Comparison of ENCODE assay signal across 8 mouse cellular contexts in the genomic region with DNA sequence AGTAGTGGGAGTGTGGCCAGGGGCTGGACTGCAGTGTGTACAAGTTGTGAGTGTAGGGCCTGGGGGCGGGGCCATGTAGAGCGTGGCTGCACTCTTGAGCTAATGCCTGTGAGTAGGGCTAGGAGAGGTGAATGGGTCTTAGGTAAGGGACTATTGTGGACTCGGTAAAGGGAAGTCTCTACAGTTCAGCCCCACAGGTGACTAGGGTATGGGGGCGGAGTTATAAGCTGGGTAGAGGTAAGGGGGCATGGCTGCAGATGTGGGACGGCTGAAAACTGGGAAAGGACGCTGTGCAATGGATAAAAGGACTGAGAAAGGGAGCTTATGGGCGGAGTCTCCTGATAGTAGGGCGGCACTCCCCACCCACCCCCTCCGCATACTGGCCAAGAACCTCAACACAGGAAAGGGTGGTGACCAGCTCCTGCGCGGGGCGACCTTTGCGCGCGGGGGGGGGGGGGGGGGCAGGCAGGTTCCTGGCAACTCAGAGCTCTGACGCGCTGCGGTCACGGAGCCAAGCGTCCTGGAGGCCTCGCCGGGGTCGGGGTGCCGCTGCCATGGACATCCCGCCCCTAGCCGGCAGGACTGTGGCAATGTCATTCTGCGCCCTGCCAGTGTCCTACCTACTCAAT. TPM values are rescaled to one million over a fixed set of nuclear protein-coding genes. Genes with fewer than 3 reads are reported as not detected.
A peak's percentile ranks its signal among the peaks of the same experiment; 100 is the strongest.
DNase-seq lines count a peak whose midpoint lies in the region; ATAC-seq and TF ChIP-seq lines count a peak whose summit lies in the region.

A gene (plus strand): TSS at position 484 of the 629 bp plus-strand sequence.

- H3K4me2 ChIP-seq in intestine, embryonic 16.5 days (ENCODE audit: low read depth, low read length): peak within 1 kb of the TSS; percentile 54
- peak within 1 kb of the TSS; percentile 65 for H3K4me2 ChIP-seq in liver, embryonic 15.5 days
- H3K4me2 ChIP-seq in neural tube, embryonic 15.5 days: peak within 1 kb of the TSS; percentile 39

- no peaks in the 10 kb centered on the region for H3K9me3 ChIP-seq in E14TG2a.4 (ENCODE audit: low read length)
- no peaks in the 10 kb centered on the region for H3K9me3 ChIP-seq in intestine, embryonic 16.5 days (ENCODE audit: control insufficient read depth, low read length)
- H3K9me3 ChIP-seq in liver, embryonic 15.5 days (replicated peaks): no peaks in the 10 kb centered on the region
- H3K9me3 ChIP-seq in neural tube, embryonic 15.5 days (replicated peaks): no peaks in the 10 kb centered on the region

- peak within 1 kb of the TSS; percentile 68 for H3K9ac ChIP-seq in intestine, embryonic 16.5 days (ENCODE audit: low read depth, low read length)
- no peak within 1 kb of the TSS for H3K9ac ChIP-seq in liver, embryonic 15.5 days
- H3K9ac ChIP-seq in neural tube, embryonic 15.5 days (replicated peaks): no peak within 1 kb of the TSS

- H3K4me3 ChIP-seq in E14TG2a.4 (replicated peaks; ENCODE audit: low read length): peak within 1 kb of the TSS; percentile 75
- peak within 1 kb of the TSS; percentile 46 for H3K4me3 ChIP-seq in intestine, embryonic 16.5 days (ENCODE audit: low read length)
- peak within 1 kb of the TSS; percentile 29 for H3K4me3 ChIP-seq in liver, embryonic 15.5 days (replicated peaks)
- H3K4me3 ChIP-seq in neural tube, embryonic 15.5 days (replicated peaks): no peak within 1 kb of the TSS

- ATAC-seq in intestine, embryonic 16.5 days: peak; percentile 87
- peak; percentile 71 for ATAC-seq in liver, embryonic 15.5 days (ENCODE audit: insufficient read depth)
- ATAC-seq in neural tube, embryonic 15.5 days (ENCODE audit: low FRiP score): peak; percentile 64

- 13% methylated on average over 23 of the region's 27 CpGs for WGBS in intestine, embryonic 16.5 days
- WGBS in liver, embryonic 15.5 days (ENCODE audit: insufficient replicate concordance): 11% methylated on average over 22 of the region's 27 CpGs
- 15% methylated on average over 19 of the region's 27 CpGs for WGBS in neural tube, embryonic 15.5 days

- DNase-seq in c-Kit-positive CD71-positive TER-119-negative erythroid progenitor cells, embryonic 14.5 days (ENCODE audit: low read depth): peak; percentile 27
- peak; percentile 59 to 62 for DNase-seq in heart, adult 18-20 months
- no peak for DNase-seq in spleen, adult 18-20 months
- no peak for DNase-seq in frontal cortex, adult 2 months (ENCODE audit: extremely low spot score in 1 of 2, low spot score in 1 of 2)

- H3K27ac ChIP-seq in intestine, embryonic 16.5 days (ENCODE audit: low read length): peak within 1 kb of the TSS; percentile 85
- H3K27ac ChIP-seq in liver, embryonic 15.5 days (replicated peaks): no peak within 1 kb of the TSS
- no peak within 1 kb of the TSS for H3K27ac ChIP-seq in neural tube, embryonic 15.5 days (replicated peaks)

- peaks cover 14% of the 10 kb centered on the region for H3K4me1 ChIP-seq in E14TG2a.4 (replicated peaks; ENCODE audit: low read depth, low read length)
- peaks cover 7% of the 10 kb centered on the region for H3K4me1 ChIP-seq in intestine, embryonic 16.5 days (ENCODE audit: control insufficient read depth, insufficient read depth, low read length)
- peaks cover 14% of the 10 kb centered on the region for H3K4me1 ChIP-seq in liver, embryonic 15.5 days (replicated peaks)
- H3K4me1 ChIP-seq in neural tube, embryonic 15.5 days: no peaks in the 10 kb centered on the region

- TF ChIP-seq CTCF in E14TG2a.4 (conservative IDR thresholded peaks at IDR 0.05; ENCODE audit: low read length): no peak

- peaks cover 39% of the 10 kb centered on the region for H3K27me3 ChIP-seq in E14TG2a.4 (ENCODE audit: insufficient read depth, low read length)
- H3K27me3 ChIP-seq in intestine, embryonic 16.5 days (replicated peaks; ENCODE audit: control insufficient read depth, insufficient read depth, low read length): no peaks in the 10 kb centered on the region
- H3K27me3 ChIP-seq in liver, embryonic 15.5 days: 0 out of 2 replicates have a peak, but pooled peaks cover 3% of the 10 kb centered on the region
- H3K27me3 ChIP-seq in neural tube, embryonic 15.5 days (replicated peaks): no peaks in the 10 kb centered on the region

- H3K36me3 ChIP-seq in E14TG2a.4 (ENCODE audit: insufficient read depth, low read length): peaks cover 48% of the 10 kb centered on the region
- H3K36me3 ChIP-seq in intestine, embryonic 16.5 days (ENCODE audit: control insufficient read depth, insufficient read depth, low read length): no peaks in the 10 kb centered on the region; the same call in 1 of the 2 replicates
- peaks cover 28% of the 10 kb centered on the region for H3K36me3 ChIP-seq in liver, embryonic 15.5 days (replicated peaks)
- peaks cover 49% of the 10 kb centered on the region for H3K36me3 ChIP-seq in neural tube, embryonic 15.5 days

RNA-seq across cellular contexts. Expression of the gene that starts here (rescaled TPM):
- total RNA-seq in heart, adult 18-20 months (2021): 1 to 10 TPM in 1 of 2 experiments, under 1 TPM in 1; 0.52 to 1.4 TPM
- 106 and 152 TPM in 2 replicates for polyA plus RNA-seq in intestine, embryonic 16.5 days (2015; fragmentation: Nextera tagmentation; extraction: Ambion mirVana)
- polyA plus RNA-seq in liver, embryonic 15.5 days (2015; fragmentation: Nextera tagmentation; extraction: Ambion mirVana): 1.6 and 2.3 TPM in 2 replicates
- polyA plus RNA-seq in neural tube, embryonic 15.5 days (2015; fragmentation: Nextera tagmentation; extraction: Ambion mirVana): 1.4 and 2.0 TPM in 2 replicates
- polyA plus RNA-seq in frontal cortex, adult 2 months (2012; rRNA removed): 4.9 and 5.9 TPM in 2 replicates

Comparison
In these comparisons a context has a peak if more than half of its experiments do, and no peak if none do; other contexts are left out.
1. RNA of the gene that starts here (polyA plus RNA-seq): 106 to 152 TPM in intestine, embryonic 16.5 days; 4.9 to 5.9 TPM in frontal cortex, adult 2 months, 1.4 to 2.0 TPM in neural tube, embryonic 15.5 days and 1.6 to 2.3 TPM in liver, embryonic 15.5 days; every median in the first group is over 10 times any median in the second.
2. DNase-seq: peak in c-Kit-positive CD71-positive TER-119-negative erythroid progenitor cells, embryonic 14.5 days (single experiment) and heart, adult 18-20 months (2 of 2); none in spleen, adult 18-20 months (0 of 2) and frontal cortex, adult 2 months (0 of 2).
3. Peak in every context shown above with its lines, with median percentiles within 50 percentile points of each other: ATAC-seq and H3K4me2 ChIP-seq.